Mouse (Mus musculus) kidney, postnatal 14 days (tissue): ENCODE results near the gene Gm10720.
A peak's percentile ranks its signal among the peaks of the same experiment; 100 is the strongest.
"Not testable (repeated sequence)": the region's sequence is repeated elsewhere in the genome, so short reads cannot be mapped to it uniquely, and the experiment has no call there.

Experiments
- DNase-seq: peaks from one replicate; pipeline ENCODE4 v3.0.0; 2022; ENCODE audit warnings: mixed read lengths

The Gm10720 gene

DNA sequence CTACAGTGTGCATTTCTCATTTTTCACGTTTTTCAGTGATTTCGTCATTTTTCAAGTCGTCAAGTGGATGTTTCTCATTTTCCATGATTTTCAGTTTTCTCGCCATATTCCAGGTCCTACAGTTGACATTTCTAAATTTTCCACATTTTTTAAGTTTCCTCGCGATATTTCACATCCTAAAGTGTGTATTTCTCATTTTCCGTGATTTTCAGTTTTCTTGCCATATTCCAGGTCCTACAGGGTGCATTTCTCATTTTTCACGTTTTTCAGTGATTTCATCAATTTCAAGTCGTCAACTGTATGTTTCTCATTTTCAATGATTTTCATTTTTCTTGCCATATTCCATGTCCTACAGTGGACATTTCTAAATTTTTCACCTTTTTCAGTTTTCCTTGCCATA lies at the start of gene Gm10720:
Gene Gm10720 (plus strand): TSS at position 301 of the 400 bp plus-strand sequence.
- DNase-seq = not testable (repeated sequence)

DNA sequence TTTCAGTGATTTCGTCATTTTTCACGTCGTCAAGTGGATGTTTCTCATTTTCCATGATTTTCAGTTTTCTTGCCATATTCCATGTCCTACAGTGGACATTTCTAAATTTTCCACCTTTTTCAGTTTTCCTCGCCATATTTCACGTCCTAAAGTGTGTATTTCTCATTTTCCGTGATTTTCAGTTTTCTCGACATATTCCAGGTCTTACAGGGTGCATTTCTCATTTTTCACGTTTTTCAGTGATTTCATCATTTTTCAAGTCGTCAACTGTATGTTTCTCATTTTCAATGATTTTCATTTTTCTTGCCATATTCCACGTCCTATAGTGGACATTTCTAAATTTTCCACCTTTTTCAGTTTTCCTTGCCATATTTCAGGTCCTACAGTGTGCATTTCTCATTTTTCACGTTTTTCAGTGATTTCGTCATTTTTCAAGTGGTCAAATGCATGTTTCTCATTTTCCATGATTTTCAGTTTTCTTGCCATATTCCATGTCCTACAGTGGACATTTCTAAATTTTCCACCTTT lies 14.9 kb upstream of the Gm10720 start, which contains the start of gene Gm10722:
Gene Gm10722 (plus strand): TSS at position 478 of the 528 bp plus-strand sequence.
- peak; percentile 34 for DNase-seq

DNA sequence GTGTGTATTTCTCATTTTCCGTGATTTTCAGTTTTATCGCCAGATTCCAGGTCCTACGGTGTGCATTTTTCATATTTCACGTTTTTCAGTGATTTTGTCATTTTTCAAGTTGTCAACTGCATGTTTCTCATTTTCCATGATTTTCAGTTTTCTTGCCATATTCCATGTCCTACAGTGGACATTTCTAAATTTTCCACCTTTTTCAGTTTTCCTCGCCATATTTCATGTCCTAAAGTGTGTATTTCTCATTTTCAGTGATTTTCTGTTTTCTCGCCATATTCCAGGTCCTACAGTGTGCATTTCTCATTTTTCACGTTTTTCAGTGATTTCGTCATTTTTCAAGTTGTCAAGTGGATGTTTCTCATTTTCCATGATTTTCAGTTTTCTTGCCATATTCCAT lies 14.4 kb upstream of the Gm10720 start:
- DNase-seq = peak; percentile 36

DNA sequence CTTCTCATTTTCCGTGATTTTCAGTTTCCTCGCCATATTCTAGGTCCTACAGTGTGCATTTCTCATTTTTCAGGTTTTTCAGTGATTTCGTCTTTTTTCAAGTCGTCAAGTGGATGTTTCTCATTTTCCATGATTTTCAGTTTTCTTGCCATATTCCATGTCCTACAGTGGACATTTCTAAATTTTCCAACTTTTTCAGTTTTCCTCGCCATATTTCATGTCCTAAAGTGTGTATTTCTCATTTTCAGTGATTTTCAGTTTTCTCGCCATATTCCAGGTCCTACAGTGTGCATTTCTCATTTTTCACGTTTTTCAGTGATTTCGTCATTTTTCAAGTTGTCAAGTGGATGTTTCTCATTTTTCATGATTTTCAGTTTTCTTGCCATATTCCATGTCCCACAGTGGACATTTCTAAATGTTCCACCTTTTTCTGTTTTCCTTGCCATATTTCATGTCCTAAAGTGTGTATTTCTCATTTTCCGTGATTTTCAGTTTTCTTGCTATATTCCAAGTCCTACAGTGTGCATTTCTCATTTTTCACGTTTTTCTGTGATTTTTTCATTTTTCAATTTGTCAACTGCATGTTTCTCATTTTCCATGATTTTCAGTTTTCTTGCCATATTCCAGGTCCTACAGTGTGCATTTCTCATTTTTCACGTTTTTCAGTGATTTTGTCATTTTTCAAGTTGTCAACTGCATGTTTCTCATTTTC lies 13.3 kb upstream of the Gm10720 start:
- peak; percentile 100 for DNase-seq

DNA sequence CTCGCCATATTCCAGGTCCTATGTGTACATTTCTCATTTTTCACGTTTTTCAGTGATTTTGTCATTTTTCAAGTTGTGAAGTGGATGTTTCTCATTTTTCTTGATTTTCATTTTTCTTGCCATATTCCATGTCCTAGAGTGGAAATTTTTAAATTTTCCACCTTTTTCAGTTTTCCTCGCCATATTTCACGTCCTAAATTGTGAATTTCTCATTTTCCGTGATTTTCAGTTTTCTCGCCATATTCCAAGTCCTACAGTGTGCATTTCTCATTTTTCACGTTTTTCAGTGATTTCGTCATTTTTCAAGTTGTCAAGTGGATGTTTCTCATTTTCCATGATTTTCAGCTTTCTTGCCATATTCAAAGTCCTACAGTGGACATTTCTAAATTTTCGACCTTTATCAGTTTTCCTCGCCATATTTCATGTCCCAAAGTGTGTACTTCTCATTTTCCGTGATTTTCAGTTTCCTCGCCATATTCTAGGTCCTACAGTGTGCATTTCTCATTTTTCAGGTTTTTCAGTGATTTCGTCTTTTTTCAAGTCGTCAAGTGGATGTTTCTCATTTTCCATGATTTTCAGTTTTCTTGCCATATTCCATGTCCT lies 12.6 kb upstream of the Gm10720 start, which contains the start of gene Gm11168:
Gene Gm11168 (plus strand): TSS at position 553 of the 603 bp plus-strand sequence.
- DNase-seq = peak; percentile 80

DNA sequence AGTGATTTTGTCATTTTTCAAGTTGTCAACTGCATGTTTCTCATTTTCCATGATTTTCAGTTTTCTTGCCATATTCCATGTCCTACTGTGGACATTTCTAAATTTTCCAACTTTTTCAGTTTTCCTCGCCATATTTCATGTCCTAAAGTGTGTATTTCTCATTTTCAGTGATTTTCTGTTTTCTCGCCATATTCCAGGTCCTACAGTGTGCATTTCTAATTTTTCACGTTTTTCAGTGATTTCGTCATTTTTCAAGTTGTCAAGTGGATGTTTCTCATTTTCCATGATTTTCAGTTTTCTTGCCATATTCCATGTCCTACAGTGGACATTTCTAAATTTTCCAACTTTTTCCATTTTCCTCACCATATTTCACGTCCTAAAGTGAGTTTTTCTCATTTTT lies 9.3 kb upstream of the Gm10720 start:
- DNase-seq = not testable (repeated sequence)

DNA sequence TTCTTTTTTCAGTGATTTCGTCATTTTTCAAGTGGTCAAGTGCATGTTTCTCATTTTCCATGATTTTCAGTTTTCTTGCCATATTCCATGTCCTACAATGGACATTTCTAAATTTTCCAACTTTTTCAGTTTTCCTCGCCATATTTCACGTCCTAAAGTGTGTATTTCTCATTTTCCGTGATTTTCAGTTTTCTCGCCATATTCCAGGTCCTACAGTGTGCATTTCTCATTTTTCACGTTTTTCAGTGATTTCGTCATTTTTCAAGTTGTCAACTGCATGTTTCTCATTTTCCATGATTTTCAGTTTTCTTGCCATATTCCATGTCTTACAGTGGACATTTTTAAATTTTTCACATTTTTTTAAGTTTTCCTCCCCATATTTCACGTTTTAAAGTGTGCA lies 8.8 kb upstream of the Gm10720 start:
- not testable (repeated sequence) for DNase-seq

DNA sequence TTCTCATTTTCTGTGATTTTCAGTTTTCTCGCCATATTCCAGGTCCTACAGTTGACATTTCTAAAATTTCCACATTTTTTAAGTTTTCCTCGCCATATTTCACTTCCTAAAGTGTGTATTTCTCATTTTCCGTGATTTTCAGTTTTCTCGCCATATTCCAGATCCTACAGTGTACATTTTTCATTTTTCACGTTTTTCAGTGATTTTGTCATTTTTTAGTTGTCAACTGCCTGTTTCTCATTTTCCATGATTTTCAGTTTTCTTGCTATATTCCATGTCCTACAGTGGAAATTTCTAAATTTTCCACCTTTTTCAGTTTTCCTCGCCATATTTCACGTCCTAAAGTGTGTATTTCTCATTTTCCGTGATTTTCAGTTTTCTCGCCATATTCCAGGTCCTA lies 8.2 kb upstream of the Gm10720 start:
- DNase-seq = peak; percentile 38

DNA sequence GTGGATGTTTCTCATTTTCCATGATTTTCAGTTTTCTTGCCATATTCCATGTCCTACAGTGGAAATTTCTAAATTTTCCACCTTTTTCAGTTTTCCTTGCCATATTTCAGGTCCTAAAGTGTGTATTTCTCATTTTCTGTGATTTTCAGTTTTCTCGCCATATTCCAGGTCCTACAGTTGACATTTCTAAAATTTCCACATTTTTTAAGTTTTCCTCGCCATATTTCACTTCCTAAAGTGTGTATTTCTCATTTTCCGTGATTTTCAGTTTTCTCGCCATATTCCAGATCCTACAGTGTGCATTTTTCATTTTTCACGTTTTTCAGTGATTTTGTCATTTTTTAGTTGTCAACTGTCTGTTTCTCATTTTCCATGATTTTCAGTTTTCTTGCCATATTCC lies 6.1 kb upstream of the Gm10720 start:
- not testable (repeated sequence) for DNase-seq

DNA sequence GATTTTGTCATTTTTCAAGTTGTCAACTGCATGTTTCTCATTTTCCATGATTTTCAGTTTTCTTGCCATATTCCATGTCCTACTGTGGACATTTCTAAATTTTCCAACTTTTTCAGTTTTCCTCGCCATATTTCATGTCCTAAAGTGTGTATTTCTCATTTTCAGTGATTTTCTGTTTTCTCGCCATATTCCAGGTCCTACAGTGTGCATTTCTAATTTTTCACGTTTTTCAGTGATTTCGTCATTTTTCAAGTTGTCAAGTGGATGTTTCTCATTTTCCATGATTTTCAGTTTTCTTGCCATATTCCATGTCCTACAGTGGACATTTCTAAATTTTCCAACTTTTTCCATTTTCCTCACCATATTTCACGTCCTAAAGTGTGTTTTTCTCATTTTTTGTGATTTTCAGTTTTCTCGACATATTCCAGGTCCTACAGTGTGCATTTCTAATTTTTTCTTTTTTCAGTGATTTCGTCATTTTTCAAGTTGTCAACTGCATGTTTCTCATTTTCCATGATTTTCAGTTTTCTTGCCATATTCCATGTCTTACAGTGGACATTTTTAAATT lies 3.3 kb upstream of the Gm10720 start:
- DNase-seq = not testable (repeated sequence)

DNA sequence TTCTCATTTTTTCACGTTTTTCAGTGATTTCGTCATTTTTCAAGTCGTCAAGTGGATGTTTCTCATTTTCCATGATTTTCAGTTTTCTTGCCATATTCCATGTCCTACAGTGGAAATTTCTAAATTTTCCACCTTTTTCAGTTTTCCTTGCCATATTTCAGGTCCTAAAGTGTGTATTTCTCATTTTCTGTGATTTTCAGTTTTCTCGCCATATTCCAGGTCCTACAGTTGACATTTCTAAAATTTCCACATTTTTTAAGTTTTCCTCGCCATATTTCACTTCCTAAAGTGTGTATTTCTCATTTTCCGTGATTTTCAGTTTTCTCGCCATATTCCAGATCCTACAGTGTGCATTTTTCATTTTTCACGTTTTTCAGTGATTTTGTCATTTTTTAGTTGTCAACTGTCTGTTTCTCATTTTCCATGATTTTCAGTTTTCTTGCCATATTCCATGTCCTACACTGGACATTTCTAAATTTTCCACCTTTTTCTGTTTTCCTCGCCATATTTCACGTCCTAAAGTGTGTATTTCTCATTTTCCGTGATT lies 2.6 kb upstream of the Gm10720 start, which contains the start of gene Gm10721:
Gene Gm10721 (plus strand): TSS at position 408 of the 547 bp plus-strand sequence.
- DNase-seq = not testable (repeated sequence)

DNA sequence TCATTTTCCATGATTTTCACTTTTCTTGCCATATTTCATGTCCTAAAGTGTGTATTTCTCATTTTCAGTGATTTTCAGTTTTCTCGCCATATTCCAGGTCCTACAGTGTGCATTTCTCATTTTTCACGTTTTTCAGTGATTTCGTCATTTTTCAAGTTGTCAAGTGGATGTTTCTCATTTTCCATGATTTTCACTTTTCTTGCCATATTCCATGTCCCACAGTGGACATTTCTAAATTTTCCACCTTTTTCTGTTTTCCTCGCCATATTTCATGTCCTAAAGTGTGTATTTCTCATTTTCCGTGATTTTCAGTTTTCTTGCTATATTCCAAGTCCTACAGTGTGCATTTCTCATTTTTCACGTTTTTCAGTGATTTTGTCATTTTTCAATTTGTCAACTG lies 442 bp downstream of the Gm10720 start:
- DNase-seq = peak; percentile 58

DNA sequence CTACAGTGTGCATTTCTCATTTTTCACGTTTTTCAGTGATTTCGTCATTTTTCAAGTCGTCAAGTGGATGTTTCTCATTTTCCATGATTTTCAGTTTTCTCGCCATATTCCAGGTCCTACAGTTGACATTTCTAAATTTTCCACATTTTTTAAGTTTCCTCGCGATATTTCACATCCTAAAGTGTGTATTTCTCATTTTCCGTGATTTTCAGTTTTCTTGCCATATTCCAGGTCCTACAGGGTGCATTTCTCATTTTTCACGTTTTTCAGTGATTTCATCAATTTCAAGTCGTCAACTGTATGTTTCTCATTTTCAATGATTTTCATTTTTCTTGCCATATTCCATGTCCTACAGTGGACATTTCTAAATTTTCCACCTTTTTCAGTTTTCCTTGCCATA lies 1.7 kb downstream of the Gm10720 start, which contains the start of gene Gm10719:
Gene Gm10719 (plus strand): TSS at position 301 of the 400 bp plus-strand sequence.
- not testable (repeated sequence) for DNase-seq

DNA sequence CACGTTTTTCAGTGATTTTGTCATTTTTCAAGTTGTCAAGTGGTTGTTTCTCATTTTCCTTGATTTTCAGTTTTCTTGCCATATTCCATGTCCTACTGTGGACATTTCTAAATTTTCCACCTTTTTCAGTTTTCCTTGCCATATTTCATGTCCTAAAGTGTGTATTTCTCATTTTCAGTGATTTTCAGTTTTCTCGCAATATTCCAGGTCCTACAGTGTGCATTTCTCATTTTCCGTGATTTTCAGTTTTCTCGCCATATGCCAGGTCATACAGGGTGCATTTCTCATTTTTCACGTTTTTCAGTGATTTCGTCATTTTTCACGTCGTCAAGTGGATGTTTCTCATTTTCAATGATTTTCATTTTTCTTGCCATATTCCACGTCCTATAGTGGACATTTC lies 3.5 kb downstream of the Gm10720 start:
- peak; percentile 100 for DNase-seq

DNA sequence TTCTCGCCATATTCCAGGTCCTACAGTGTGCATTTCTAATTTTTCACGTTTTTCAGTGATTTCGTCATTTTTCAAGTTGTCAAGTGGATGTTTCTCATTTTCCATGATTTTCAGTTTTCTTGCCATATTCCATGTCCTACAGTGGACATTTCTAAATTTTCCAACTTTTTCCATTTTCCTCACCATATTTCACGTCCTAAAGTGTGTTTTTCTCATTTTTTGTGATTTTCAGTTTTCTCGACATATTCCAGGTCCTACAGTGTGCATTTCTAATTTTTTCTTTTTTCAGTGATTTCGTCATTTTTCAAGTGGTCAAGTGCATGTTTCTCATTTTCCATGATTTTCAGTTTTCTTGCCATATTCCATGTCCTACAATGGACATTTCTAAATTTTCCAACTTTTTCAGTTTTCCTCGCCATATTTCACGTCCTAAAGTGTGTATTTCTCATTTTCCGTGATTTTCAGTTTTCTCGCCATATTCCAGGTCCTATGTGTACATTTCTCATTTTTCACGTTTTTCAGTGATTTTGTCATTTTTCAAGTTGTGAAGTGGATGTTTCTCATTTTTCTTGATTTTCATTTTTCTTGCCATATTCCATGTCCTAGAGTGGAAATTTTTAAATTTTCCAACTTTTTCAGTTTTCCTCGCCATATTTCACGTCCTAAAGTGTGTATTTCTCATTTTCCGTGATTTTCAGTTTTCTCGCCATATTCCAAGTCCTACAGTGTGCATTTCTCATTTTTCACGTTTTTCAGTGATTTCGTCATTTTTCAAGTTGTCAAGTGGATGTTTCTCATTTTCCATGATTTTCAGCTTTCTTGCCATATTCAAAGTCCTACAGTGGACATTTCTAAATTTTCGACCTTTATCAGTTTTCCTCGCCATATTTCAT lies 4.6 kb downstream of the Gm10720 start:
- DNase-seq = peak; percentile 96

DNA sequence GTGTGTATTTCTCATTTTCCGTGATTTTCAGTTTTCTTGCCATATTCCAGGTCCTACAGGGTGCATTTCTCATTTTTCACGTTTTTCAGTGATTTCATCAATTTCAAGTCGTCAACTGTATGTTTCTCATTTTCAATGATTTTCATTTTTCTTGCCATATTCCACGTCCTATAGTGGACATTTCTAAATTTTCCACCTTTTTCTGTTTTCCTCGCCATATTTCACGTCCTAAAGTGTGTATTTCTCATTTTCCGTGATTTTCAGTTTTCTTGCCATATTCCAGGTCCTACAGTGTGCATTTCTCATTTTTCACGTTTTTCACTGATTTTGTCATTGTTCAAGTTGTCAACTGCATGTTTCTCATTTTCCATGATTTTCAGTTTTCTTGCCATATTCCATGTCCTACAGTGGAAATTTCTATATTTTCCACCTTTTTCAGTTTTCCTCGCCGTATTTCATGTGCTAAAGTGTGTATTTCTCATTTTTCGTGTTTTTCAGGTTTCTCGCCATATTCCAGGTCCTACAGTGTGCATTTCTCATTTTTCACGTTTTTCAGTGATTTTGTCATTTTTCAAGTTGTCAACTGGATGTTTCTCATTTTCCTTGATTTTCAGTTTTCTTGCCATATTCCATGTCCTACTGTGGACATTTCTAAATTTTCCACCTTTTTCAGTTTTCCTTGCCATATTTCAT lies 7.0 kb downstream of the Gm10720 start:
- DNase-seq = peak; percentile 44

DNA sequence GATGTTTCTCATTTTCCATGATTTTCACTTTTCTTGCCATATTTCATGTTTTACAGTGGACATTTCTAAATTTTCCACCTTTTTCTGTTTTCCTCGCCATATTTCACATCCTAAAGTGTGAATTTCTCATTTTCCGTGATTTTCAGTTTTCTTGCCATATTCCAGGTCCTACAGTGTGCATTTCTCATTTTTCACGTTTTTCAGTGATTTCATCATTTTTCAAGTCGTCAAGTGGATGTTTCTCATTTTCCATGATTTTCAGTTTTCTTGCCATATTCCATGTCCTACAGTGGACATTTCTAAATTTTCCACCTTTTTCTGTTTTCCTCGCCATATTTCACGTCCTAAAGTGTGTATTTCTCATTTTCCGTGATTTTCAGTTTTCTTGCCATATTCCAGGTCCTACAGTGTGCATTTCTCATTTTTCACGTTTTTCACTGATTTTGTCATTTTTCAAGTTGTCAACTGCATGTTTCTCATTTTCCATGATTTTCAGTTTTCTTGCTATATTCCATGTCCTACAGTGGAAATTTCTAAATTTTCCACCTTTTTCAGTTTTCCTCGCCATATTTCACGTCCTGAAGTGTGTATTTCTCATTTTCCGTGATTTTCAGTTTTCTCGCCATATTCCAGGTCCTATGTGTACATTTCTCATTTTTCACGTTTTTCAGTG lies 8.0 kb downstream of the Gm10720 start, which contains the start of gene Gm10718:
Gene Gm10718 (plus strand): TSS at position 236 of the 673 bp plus-strand sequence.
- DNase-seq = peak; percentile 75

DNA sequence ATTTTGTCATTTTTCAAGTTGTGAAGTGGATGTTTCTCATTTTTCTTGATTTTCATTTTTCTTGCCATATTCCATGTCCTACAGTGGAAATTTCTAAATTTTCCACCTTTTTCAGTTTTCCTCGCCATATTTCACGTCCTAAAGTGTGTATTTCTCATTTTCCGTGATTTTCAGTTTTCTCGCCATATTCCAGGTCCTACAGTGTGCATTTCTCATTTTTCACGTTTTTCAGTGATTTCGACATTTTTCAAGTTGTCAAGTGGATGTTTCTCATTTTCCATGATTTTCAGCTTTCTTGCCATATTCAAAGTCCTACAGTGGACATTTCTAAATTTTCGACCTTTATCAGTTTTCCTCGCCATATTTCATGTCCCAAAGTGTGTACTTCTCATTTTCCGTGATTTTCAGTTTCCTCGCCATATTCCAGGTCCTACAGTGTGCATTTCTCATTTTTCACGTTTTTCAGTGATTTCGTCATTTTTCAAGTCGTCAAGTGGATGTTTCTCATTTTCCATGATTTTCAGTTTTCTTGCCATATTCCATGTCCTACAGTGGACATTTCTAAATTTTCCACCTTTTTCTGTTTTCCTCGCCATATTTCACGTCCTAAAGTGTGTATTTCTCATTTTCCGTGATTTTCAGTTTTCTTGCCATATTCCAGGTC lies 8.7 kb downstream of the Gm10720 start:
- not testable (repeated sequence) for DNase-seq

DNA sequence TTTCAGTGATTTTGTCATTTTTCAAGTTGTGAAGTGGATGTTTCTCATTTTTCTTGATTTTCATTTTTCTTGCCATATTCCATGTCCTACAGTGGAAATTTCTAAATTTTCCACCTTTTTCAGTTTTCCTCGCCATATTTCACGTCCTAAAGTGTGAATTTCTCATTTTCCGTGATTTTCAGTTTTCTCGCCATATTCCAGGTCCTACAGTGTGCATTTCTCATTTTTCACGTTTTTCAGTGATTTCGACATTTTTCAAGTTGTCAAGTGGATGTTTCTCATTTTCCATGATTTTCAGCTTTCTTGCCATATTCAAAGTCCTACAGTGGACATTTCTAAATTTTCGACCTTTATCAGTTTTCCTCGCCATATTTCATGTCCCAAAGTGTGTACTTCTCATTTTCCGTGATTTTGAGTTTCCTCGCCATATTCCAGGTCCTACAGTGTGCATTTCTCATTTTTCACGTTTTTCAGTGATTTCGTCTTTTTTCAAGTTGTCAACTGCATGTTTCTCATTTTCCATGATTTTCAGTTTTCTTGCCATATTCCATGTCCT lies 9.5 kb downstream of the Gm10720 start, which contains the start of gene Gm10717:
Gene Gm10717 (plus strand): TSS at position 506 of the 556 bp plus-strand sequence.
- DNase-seq = peak; percentile 29

DNA sequence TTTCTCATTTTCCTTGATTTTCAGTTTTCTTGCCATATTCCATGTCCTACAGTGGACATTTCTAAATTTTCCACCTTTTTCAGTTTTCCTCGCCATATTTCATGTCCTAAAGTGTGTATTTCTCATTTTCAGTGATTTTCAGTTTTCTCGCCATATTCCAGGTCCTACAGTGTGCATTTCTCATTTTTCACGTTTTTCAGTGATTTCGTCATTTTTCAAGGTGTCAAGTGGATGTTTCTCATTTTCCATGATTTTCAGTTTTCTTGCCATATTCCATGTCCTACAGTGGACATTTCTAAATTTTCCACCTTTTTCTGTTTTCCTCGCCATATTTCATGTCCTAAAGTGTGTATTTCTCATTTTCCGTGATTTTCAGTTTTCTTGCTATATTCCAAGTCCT lies 10.2 kb downstream of the Gm10720 start:
- DNase-seq = peak; percentile 93
